Mouse (Mus musculus) liver, postnatal 0 days (tissue): Measurements from ENCODE around the gene 2010111I01Rik. TPM values are rescaled to one million over a fixed set of nuclear protein-coding genes. Genes with fewer than 3 reads are reported as not detected.

Experiments used
- ATAC-seq: fragments of 200-750 bp; cut with Nextera tagmentation; 2 replicates; pipeline ENCODE4 v1.8.0; 2017; ENCODE audit warnings: mild to moderate bottlenecking, moderate library complexity
- DNase-seq: peaks from one replicate; pipeline ENCODE4 v3.0.0-alpha.2; 2016
- H3K27ac ChIP-seq: fragments of 300-500 bp; sonication (generic); 2 replicates; pipeline ENCODE4 v1.5.1; 2014; ENCODE audit warnings: antibody characterized with exemption, moderate library complexity, mild to moderate bottlenecking, low read depth
- H3K27me3 ChIP-seq: fragments of 300-500 bp; sonication (generic); 2 replicates; pipeline ENCODE4 v1.6.1; 2014; ENCODE audit warnings: low read length, control low read depth, mixed read lengths; ENCODE audit not compliant: insufficient read depth
- H3K36me3 ChIP-seq: fragments of 300-500 bp; sonication (generic); replicated peaks from 2 replicates; pipeline ENCODE4 v1.6.1; 2014; ENCODE audit warnings: mild to moderate bottlenecking, control low read depth, low read length, moderate library complexity, mixed read lengths; ENCODE audit not compliant: insufficient read depth
- H3K4me1 ChIP-seq: fragments of 300-500 bp; sonication (generic); 2 replicates; pipeline ENCODE4 v1.6.1; 2014; ENCODE audit warnings: antibody characterized with exemption, mild to moderate bottlenecking, control low read depth; ENCODE audit not compliant: insufficient read depth
- H3K4me2 ChIP-seq: fragments of 300-500 bp; sonication (generic); 2 replicates; pipeline ENCODE4 v1.6.1; 2014; ENCODE audit warnings: low read depth, mild to moderate bottlenecking, low read length, moderate library complexity, mixed read lengths
- H3K4me3 ChIP-seq: fragments of 300-500 bp; sonication (generic); 2 replicates; pipeline ENCODE4 v1.5.1; 2014; ENCODE audit warnings: low read depth, low read length
- H3K9ac ChIP-seq: fragments of 300-500 bp; sonication (generic); replicated peaks from 2 replicates; pipeline ENCODE4 v1.6.1; 2014; ENCODE audit warnings: mild to moderate bottlenecking, moderate library complexity
- H3K9me3 ChIP-seq: fragments of 300-500 bp; sonication (generic); 2 replicates; pipeline ENCODE4 v1.6.1; 2016; ENCODE audit warnings: mild to moderate bottlenecking, control low read depth, low read length, mixed read lengths
- CTCF ChIP-seq: sonication (generic); IDR thresholded peaks from 2 replicates; pipeline ENCODE4 v1.5.1; 2016; ENCODE audit warnings: antibody characterized with exemption, low read depth
- EP300 ChIP-seq: IDR thresholded peaks from 2 replicates; pipeline ENCODE4 v1.6.1; 2016; ENCODE audit warnings: antibody characterized with exemption, low read depth, mild to moderate bottlenecking
- WGBS: fragments of 180-500 bp; shearing (Covaris S2); extraction: QIAGEN DNeasy Blood & Tissue Kit; methylation state at CpG from one replicate; pipeline ENCODE4 v1.1.7; 2014; ENCODE audit not compliant: insufficient replicate concordance; 5-methylcytosine and 5-hydroxymethylcytosine counted together
- polyA plus RNA-seq: library from polyadenylated mRNA; unstranded; fragments of >200 nt; fragmentation: Nextera tagmentation; extraction: Ambion mirVana; gene quantifications from 2 replicates; pipeline ENCODE4 v1.2.1, GENCODE M21; 2015

The 2010111I01Rik gene
- polyA plus RNA-seq, 1 experiment from 2014 or later, result 22.9 TPM

DNA sequence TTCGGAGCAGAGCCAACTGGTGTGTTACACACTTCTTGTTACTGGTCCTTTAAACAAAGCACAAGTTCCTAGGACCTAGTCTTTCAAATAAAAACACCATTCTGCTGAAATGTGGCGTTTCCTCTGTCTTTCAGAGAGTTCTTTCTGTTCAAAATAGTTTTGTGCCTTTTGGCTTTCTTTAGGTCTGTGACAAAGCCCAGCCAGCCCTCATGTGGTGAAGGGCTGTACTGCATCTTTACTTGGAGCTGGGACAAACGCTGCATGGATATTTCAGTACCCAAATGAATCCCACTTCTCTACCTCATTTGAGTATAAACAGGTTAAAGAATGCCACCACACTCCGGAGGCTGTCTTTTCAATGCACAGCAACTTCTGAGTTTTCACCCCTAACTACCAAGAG is 366.7 kb downstream of the 2010111I01Rik start:
- Histone ChIP-seq H3K27me3 (no peaks in the 10 kb centered on the region), H3K27ac (no peak overlapping the region), H3K4me2 (no peak overlapping the region), H3K36me3 (no peaks in the 10 kb centered on the region; the same call in 1 of the 2 replicates), H3K4me3 (no peak overlapping the region), H3K9me3 (no peaks in the 10 kb centered on the region), H3K9ac (no peak overlapping the region), H3K4me1 (no peaks in the 10 kb centered on the region)
- TF ChIP-seq CTCF, result peak; percentile 82
- TF ChIP-seq EP300, result no peak
- DNase-seq, result peak; percentile 70
- no peak for ATAC-seq
- 41% methylated on average over 4 of the region's 4 CpGs for WGBS

DNA sequence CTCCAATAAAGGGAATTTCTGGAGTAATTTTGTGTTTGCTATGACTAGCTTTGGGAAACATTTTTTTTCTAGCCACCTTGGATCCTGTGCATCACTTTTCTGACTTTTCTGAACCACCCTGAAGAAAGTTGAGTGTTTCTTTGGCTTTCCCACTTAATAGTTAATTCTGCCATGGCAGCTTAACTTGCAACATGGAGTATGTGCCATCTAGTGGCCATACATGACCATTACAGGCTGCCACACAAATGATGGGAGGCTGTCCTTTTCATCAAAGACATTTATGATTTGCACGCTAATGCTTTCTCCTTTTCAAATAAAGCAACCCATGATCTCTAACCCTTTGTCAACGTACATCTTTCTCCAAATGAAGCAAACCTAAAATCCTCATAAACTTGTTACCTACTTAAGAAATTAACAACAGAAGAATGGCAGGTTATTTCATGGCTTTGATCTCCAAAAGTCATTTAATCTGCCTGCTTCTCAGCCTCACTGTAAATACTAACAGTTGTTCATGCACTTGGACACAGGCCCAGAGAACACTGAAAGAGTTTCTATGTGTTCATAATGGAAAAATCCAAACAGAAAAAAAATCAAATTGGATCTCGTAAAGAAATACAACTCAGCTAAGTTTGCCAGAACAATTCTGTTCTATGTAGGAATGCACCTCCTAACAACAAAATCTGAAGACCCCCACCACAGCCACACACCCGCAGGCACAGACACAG is 368.0 kb downstream of the 2010111I01Rik start:
- no peak overlapping the region for H3K27ac ChIP-seq
- no peaks in the 10 kb centered on the region for H3K27me3 ChIP-seq
- ATAC-seq (no peak), DNase-seq (peak; percentile 49)
- no peaks in the 10 kb centered on the region; the same call in 1 of the 2 replicates for H3K36me3 ChIP-seq
- WGBS, result 41% methylated on average over 4 of the region's 4 CpGs
- no peaks in the 10 kb centered on the region for H3K9me3 ChIP-seq
- no peak overlapping the region for H3K4me3 ChIP-seq
- H3K4me2 ChIP-seq, result no peak overlapping the region
- H3K4me1 ChIP-seq, result no peaks in the 10 kb centered on the region
- no peak for TF ChIP-seq EP300
- TF ChIP-seq CTCF, result peak; percentile 94
- H3K9ac ChIP-seq, result no peak overlapping the region

DNA sequence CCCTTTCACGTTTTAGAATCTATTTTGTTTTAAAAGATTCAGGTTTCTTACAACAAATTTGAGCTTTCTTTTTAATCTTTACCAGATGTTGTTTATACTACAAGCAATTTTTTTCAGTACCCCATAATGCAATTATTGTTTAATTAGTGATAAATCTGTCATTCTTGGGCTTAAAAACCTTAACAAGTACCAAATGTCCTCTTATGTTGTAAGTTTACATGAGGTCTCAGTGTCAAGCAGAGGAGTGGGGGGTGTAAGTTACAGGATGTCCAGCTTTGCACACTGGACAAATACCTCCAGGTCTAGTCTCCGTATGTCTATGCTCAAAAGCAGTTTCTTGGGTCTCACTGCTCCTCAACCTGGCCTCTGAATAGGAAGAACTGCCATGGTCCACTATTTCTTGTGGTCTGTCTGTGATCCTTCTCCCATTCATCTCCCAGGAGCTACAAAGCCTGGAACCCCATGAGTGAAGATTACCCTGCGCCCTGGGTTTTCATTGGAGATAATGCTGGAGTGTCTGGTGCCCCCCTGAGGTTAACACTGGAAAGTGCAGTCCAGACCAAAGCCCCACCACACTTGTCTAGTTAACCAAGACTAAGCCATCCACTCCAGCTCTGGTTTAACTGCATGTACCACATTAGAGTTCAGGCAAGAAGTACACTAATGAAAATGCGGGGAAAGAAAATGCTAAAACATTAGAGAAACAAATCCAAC is 370.9 kb downstream of the 2010111I01Rik start:
- no peak for TF ChIP-seq EP300
- peak; percentile 74 for TF ChIP-seq CTCF
- Histone ChIP-seq H3K36me3 (no peaks in the 10 kb centered on the region), H3K9ac (no peak overlapping the region), H3K4me1 (no peaks in the 10 kb centered on the region), H3K9me3 (no peaks in the 10 kb centered on the region), H3K27ac (no peak overlapping the region), H3K4me2 (no peak overlapping the region), H3K4me3 (no peak overlapping the region), H3K27me3 (no peaks in the 10 kb centered on the region)
- 69% methylated on average over 4 of the region's 4 CpGs for WGBS
- no peak for ATAC-seq
- DNase-seq, result no peak

DNA sequence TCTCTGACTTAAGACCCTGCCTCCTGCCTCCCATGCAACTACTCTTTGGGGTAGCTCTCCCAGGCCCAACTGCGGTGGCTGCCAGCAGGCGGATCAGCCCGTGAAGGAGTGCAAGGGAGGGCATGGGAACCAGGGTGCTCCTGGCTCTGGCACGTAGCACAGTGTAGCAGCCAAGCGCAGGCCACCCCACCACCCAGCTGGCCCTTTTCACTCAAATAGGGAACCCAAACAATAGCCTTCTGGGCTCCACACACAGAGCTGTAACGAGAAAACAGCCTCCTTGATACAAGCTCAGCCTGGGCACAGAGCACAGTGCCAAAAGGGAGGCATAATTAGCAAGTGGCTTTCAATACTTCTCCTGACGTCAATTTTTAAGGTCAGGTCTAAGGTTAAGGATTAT is 371.6 kb downstream of the 2010111I01Rik start:
- H3K27ac ChIP-seq, result no peak overlapping the region
- H3K9ac ChIP-seq, result no peak overlapping the region
- no peak overlapping the region for H3K4me2 ChIP-seq

DNA sequence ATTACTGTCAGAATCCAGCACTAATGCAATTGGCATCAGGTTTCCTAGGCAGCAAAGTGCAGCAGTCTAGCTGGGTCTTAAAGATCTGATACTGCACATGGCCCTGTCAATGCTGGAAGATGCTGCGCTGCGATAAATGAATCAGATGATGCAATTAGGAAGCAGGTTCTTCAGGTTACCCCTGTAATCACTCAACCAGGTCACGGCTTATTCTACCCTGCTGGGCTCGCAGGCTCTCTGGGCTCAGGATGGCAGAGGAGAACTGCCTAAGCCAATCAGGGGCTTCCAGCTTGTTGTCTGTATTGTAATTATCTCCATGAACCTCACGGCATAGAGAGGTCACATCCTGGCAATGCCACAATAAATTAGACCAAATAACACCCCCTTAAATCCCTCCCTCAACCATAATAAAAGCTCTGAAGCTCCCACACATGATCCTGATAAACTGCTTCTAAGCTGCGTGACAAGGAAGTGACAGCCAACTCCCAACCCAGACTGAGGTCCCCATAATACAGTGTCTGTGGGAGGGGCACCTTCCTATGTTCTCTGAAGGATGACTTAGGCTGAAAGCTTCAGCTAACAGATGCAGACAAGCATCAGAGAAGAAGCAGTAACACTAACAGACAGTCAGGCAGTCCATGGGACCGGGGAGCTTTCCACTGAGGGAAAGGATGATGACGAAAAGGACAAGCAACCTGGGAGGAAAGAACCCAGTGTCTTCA is 372.7 kb downstream of the 2010111I01Rik start:
- 78% methylated on average over 8 of the region's 8 CpGs for WGBS
- no peaks in the 10 kb centered on the region for H3K27me3 ChIP-seq
- H3K4me1 ChIP-seq, result no peaks in the 10 kb centered on the region
- no peaks in the 10 kb centered on the region for H3K36me3 ChIP-seq
- DNase-seq (no peak), ATAC-seq (no peak)
- no peak overlapping the region for H3K4me3 ChIP-seq
- H3K27ac ChIP-seq, result no peak overlapping the region
- TF ChIP-seq CTCF, result no peak
- TF ChIP-seq EP300, result no peak
- H3K9me3 ChIP-seq, result no peaks in the 10 kb centered on the region
- no peak overlapping the region for H3K4me2 ChIP-seq
- H3K9ac ChIP-seq, result no peak overlapping the region

More for the DNA sequence above, 371.6 kb downstream of the 2010111I01Rik start:
- Histone ChIP-seq H3K27me3 (no peaks in the 10 kb centered on the region), H3K36me3 (no peaks in the 10 kb centered on the region), H3K4me1 (no peaks in the 10 kb centered on the region), H3K4me3 (no peak overlapping the region), H3K9me3 (no peaks in the 10 kb centered on the region)
- 73% methylated on average over 7 of the region's 7 CpGs for WGBS
- TF ChIP-seq CTCF (no peak), EP300 (no peak)
- ATAC-seq (no peak), DNase-seq (no peak)

DNA sequence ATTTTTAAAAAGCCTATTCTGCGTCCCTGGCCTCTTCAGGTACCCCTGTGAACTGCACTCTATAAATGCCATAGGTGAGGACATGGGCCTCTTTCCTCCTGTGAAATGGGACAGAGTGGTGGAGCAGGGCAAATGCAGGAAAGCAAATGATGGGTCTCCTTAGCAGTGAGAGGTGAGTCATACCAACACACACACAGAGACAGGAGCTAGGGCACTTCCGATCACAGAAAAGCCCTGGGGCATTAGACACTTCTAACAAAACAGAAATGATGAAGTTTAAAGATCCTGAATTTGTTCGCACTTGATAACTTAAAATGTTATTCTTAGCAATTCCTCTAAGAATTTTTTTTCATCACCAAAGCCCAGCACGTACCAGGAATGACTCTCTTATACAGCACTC is 375.3 kb downstream of the 2010111I01Rik start:
- 88% methylated on average over 4 of the region's 4 CpGs for WGBS

More for the DNA sequence above, 375.3 kb downstream of the 2010111I01Rik start:
- Histone ChIP-seq H3K27me3 (no peaks in the 10 kb centered on the region), H3K9me3 (no peaks in the 10 kb centered on the region), H3K27ac (no peak overlapping the region), H3K4me1 (no peaks in the 10 kb centered on the region), H3K9ac (no peak overlapping the region), H3K4me3 (no peak overlapping the region), H3K36me3 (no peaks in the 10 kb centered on the region), H3K4me2 (no peak overlapping the region)
- DNase-seq, result no peak
- ATAC-seq, result no peak
- TF ChIP-seq CTCF, result no peak
- no peak for TF ChIP-seq EP300
